In genomic region chr12:8320084-8320713, GRCm38 (mm10) we compare ENCODE assay signal across 8 mouse cellular contexts. TPM values are rescaled to one million over a fixed set of nuclear protein-coding genes. Genes with fewer than 3 reads are reported as not detected.
A peak's percentile ranks its signal among the peaks of the same experiment; 100 is the strongest.
DNase-seq lines count a peak whose midpoint lies in the region; ATAC-seq and TF ChIP-seq lines count a peak whose summit lies in the region.

No protein-coding gene starts in this region.

- H3K27me3 ChIP-seq in heart, adult 2 months (ENCODE audit: control insufficient read depth, insufficient read depth, low read length), result no peaks in the 10 kb centered on the region
- no peaks in the 10 kb centered on the region for H3K27me3 ChIP-seq in heart, embryonic 12.5 days (replicated peaks)
- H3K27me3 ChIP-seq in limb, embryonic 11.5 days (ENCODE audit: control insufficient read depth, insufficient read depth, low read length), result no peaks in the 10 kb centered on the region
- H3K27me3 ChIP-seq in midbrain, embryonic 16.5 days (ENCODE audit: control insufficient read depth, insufficient read depth, low read depth, low read length), result no peaks in the 10 kb centered on the region

- H3K9me3 ChIP-seq in heart, embryonic 12.5 days (replicated peaks), result no peaks in the 10 kb centered on the region
- no peaks in the 10 kb centered on the region for H3K9me3 ChIP-seq in limb, embryonic 11.5 days (ENCODE audit: control insufficient read depth, low read length)
- no peaks in the 10 kb centered on the region for H3K9me3 ChIP-seq in midbrain, embryonic 16.5 days (replicated peaks; ENCODE audit: control insufficient read depth, low read length, poor library complexity, severe bottlenecking)

- H3K36me3 ChIP-seq in heart, adult 2 months (ENCODE audit: control insufficient read depth, insufficient read depth, low read length), result no peaks in the 10 kb centered on the region
- peaks cover 54% of the 10 kb centered on the region for H3K36me3 ChIP-seq in heart, embryonic 12.5 days
- peaks cover 2% of the 10 kb centered on the region; the same call in 1 of the 2 replicates for H3K36me3 ChIP-seq in limb, embryonic 11.5 days (ENCODE audit: control insufficient read depth, insufficient read depth, low read length)
- peaks cover 14% of the 10 kb centered on the region; the same call in 1 of the 2 replicates for H3K36me3 ChIP-seq in midbrain, embryonic 16.5 days (ENCODE audit: control insufficient read depth, insufficient read depth, low read length)

- no peak overlapping the region for H3K9ac ChIP-seq in heart, adult 2 months (ENCODE audit: low read depth, low read length)
- H3K9ac ChIP-seq in heart, embryonic 12.5 days, result no peak overlapping the region
- H3K9ac ChIP-seq in limb, embryonic 11.5 days (ENCODE audit: low read length), result no peak overlapping the region
- H3K9ac ChIP-seq in midbrain, embryonic 16.5 days (ENCODE audit: low read depth, low read length), result no peak overlapping the region

- H3K4me2 ChIP-seq in heart, embryonic 12.5 days, result no peak overlapping the region
- no peak overlapping the region for H3K4me2 ChIP-seq in limb, embryonic 11.5 days (ENCODE audit: low read depth, severe bottlenecking)
- H3K4me2 ChIP-seq in midbrain, embryonic 16.5 days (ENCODE audit: low read length), result no peak overlapping the region

- H3K4me1 ChIP-seq in heart, adult 2 months (ENCODE audit: control insufficient read depth, insufficient read depth, low read length), result no peaks in the 10 kb centered on the region
- H3K4me1 ChIP-seq in heart, embryonic 12.5 days (replicated peaks), result peaks cover 8% of the 10 kb centered on the region
- H3K4me1 ChIP-seq in limb, embryonic 11.5 days (ENCODE audit: control insufficient read depth, insufficient read depth, low read length), result no peaks in the 10 kb centered on the region
- H3K4me1 ChIP-seq in midbrain, embryonic 16.5 days (ENCODE audit: control insufficient read depth, insufficient read depth, low read length), result peaks cover under 1% of the 10 kb centered on the region; the same call in 1 of the 2 replicates

- TF ChIP-seq CTCF in heart, adult 2 months (IDR thresholded peaks at IDR 0.05), result no peak; the same call in 1 of the 2 replicates

- intact Hi-C loops in heart, adult 2 months (cut with DNase I), result loop anchor here (2.0 kb wide), 1 partner anchor 227 kb away; no protein-coding TSS in a partner anchor
- intact Hi-C loops in gastrocnemius, postnatal 14 days (cut with DNase I; ENCODE audit: low total_unique reads), result no loop called here

- H3K79me2 ChIP-seq in heart, adult 2 months (replicated peaks; ENCODE audit: control insufficient read depth, insufficient read depth, low read length), result no peaks in the 10 kb centered on the region

- ATAC-seq in heart, embryonic 12.5 days (ENCODE audit: insufficient number of reproducible peaks, low FRiP score), result no peak
- ATAC-seq in limb, embryonic 11.5 days (ENCODE audit: insufficient number of reproducible peaks, low FRiP score, low TSS enrichment, low read depth), result no peak; the same call in 1 of the 2 replicates
- ATAC-seq in midbrain, embryonic 16.5 days, result peak; percentile 55

- TF ChIP-seq EP300 in heart, adult 2 months (IDR thresholded peaks at IDR 0.05; ENCODE audit: insufficient read depth, low read depth, low read length), result peak; percentile 58; the same call in 1 of the 2 replicates

- no peak overlapping the region for H3K4me3 ChIP-seq in heart, adult 2 months
- no peak overlapping the region for H3K4me3 ChIP-seq in heart, embryonic 12.5 days
- H3K4me3 ChIP-seq in limb, embryonic 11.5 days (ENCODE audit: low read depth, low read length), result no peak overlapping the region
- H3K4me3 ChIP-seq in midbrain, embryonic 16.5 days (ENCODE audit: low read depth, low read length), result no peak overlapping the region

- 34% methylated on average over 5 of the region's 5 CpGs for WGBS in heart, adult 2 months
- 46% methylated on average over 5 of the region's 5 CpGs for WGBS in heart, embryonic 12.5 days
- WGBS in limb, embryonic 11.5 days, result 49% methylated on average over 5 of the region's 5 CpGs
- WGBS in midbrain, embryonic 16.5 days, result 44% methylated on average over 5 of the region's 5 CpGs

- no peak for TF ChIP-seq POLR2A in heart, adult 2 months (IDR thresholded peaks at IDR 0.05; ENCODE audit: insufficient read depth, low read depth, low read length)

- DNase-seq in heart, adult 2 months, result peak; percentile 84 to 91
- DNase-seq in cerebellum, postnatal 4 days (ENCODE audit: low spot score in 2 of 2), result peak; percentile 81 to 89
- peak; percentile 82 for DNase-seq in gastrocnemius, postnatal 14 days
- peak; percentile 86 for DNase-seq in kidney, adult 18-20 months
- DNase-seq in limb, embryonic 11.5 days (ENCODE audit: low spot score), result peak; percentile 88
- peak; percentile 58 to 80 for DNase-seq in spleen, postnatal 10 days (ENCODE audit: low spot score in 2 of 2)

- H3K27ac ChIP-seq in heart, adult 2 months, result no peak overlapping the region
- no peak overlapping the region for H3K27ac ChIP-seq in heart, embryonic 12.5 days (ENCODE audit: poor library complexity, severe bottlenecking)
- no peak overlapping the region for H3K27ac ChIP-seq in limb, embryonic 11.5 days (replicated peaks; ENCODE audit: low read depth, low read length)
- H3K27ac ChIP-seq in midbrain, embryonic 16.5 days (ENCODE audit: low read length), result no peak overlapping the region

RNA-seq across cellular contexts. Expression of gene Hs1bp3, which starts 7.0 kb away (rescaled TPM):
- 10 to 100 TPM; 12.7 to 13.8 TPM for total RNA-seq in heart, adult 2 months (2021)
- 17.3 and 20.5 TPM in 2 replicates for polyA plus RNA-seq in heart, adult 2 months (2012; rRNA removed)
- polyA plus RNA-seq in heart, embryonic 12.5 days (2016; fragmentation: Nextera tagmentation; extraction: Ambion mirVana), result 16.5 and 18.3 TPM in 2 replicates
- 1 to 10 TPM; 5.0 to 5.9 TPM for total RNA-seq in gastrocnemius, postnatal 14 days (2021)
- 11.8 and 13.0 TPM in 2 replicates for polyA plus RNA-seq in limb, embryonic 11.5 days (2014; fragmentation: Nextera tagmentation; extraction: Ambion mirVana)
- 8.4 and 8.9 TPM in 2 replicates for polyA plus RNA-seq in midbrain, embryonic 16.5 days (2015; fragmentation: Nextera tagmentation; extraction: Ambion mirVana)

RNA-seq across cellular contexts. Expression of gene Gdf7, which starts 18.4 kb away (rescaled TPM):
- under 1 TPM; 0.41 to 0.84 TPM for total RNA-seq in heart, adult 2 months (2021)
- polyA plus RNA-seq in heart, adult 2 months (2012; rRNA removed), result 0.82 and 0.96 TPM in 2 replicates
- 0.24 and 0.27 TPM in 2 replicates for polyA plus RNA-seq in heart, embryonic 12.5 days (2016; fragmentation: Nextera tagmentation; extraction: Ambion mirVana)
- total RNA-seq in gastrocnemius, postnatal 14 days (2021), result not detected
- 0.13 and 0.23 TPM in 2 replicates for polyA plus RNA-seq in limb, embryonic 11.5 days (2014; fragmentation: Nextera tagmentation; extraction: Ambion mirVana)
- 0.15 and 0.16 TPM in 2 replicates for polyA plus RNA-seq in midbrain, embryonic 16.5 days (2015; fragmentation: Nextera tagmentation; extraction: Ambion mirVana)
